Mouse (Mus musculus): ENCODE measurements around the gene Il3ra. TPM values are rescaled to one million over a fixed set of nuclear protein-coding genes. Genes with fewer than 3 reads are reported as not detected.

The Il3ra gene
- total RNA-seq, 2 experiments from 2014 or later, result 3.3 to 5.6 TPM

DNA sequence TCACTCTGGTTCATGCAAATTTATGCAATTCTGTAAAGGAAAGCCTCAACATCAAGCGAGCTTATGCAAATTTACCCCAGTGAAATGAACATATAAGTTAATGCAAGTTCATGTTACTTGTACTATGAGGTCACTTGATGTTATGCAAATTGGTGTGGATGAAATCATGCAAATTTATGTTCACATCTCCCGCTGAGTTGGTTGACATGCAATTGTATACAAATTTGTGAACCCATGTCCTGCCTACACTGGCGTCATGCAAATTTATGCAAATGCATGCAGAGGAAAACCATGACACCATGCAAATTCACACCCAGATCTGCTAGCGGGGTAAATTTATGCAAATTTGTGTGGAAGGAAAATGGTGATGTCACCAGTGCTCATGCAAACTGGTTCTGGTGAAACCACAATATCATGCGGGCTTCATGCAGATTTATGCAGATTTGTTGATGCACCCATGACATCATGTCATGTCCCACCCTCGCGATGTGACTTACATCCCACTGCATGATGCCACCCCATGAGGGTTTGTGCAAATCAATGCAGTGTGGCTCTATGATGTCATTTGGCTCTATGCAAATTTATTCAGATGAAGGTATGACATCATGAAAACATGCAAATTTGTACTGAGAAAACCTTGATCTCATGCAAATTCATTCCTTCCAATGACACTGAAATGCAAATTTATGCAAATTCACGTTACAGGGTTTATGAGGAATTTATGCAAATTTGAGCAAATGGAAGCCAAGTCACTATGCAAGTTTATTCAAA is 7.8 kb downstream of the Il3ra start:
- no peak for DNase-seq
- intact Hi-C loops (cut with DNase I; ENCODE audit: low total_unique reads), result no loop called here

DNA sequence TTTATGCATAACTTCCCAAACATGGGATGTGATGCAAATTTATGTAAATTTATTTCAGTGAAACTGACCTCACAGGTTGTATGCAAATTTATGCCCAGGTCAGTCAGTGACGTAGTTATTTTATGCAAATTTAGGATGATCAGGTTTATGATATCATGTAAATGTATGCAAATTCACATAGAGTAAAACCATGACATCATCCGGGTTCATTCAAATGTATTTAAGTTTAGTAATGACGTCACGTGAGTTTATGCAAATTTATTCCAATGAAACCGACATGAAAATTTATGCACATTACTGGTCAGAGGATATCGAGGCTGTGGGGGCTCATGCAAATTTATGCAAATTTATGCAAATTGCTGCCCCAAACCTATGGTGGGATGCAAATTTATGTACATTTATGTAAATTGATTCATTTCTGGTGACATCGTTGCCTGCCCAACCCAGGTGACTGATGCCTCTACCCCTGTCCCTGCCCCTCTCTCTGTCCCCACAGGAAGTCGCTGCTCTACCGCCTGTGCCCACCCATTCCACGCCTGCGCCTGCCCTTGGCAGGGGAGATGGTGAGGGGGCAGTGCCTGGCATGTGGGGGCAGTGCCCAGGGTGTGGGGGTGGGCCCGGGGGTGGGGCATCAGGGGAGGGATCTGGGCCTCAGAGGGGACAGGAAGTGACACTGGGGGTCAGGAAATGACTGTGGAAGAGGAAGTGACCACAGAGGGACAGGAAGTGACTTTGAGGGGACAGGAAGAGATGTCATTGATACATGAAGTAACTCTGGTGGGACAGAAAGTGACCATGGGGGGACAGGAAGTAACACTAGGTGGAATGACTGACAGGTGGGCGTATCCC is 8.7 kb downstream of the Il3ra start:
- intact Hi-C loops (cut with DNase I; ENCODE audit: low total_unique reads), result no loop called here
- peak; percentile 3 for DNase-seq

DNA sequence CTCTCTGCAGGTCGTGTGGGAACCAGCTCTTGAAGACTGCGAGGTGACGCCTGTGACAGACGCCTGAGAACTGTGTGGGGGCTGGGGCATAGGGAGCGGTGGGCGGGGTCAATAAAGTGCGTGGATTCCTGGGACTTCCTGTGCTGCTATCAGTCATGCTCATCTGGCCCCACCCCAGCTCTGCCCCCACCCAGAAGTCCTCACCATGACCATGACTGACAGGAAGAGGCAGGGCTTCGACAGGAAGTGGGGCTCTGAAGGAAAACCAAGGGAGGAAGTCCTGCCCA is 9.2 kb downstream of the Il3ra start:
- peak; percentile 3 for DNase-seq
- intact Hi-C loops (cut with DNase I; ENCODE audit: low total_unique reads), result no loop called here

DNA sequence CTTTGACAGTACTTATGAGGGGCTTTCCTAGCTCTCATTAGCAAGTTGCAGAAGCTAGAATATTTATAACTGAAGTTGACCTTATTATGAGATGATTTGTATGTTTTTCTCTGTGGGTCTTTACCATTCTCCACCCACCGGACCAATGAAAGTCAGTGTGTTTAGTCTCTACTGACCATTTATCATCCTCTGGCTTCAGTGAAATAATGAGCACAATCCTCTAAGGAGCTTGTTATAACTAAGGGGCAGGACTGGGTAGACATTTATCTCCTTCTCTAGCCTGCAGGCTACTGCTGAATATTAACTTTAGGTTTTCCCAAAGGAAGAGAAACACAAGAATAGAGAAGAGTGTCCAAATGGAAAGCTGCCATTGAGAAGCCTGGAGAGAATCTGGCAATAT is 49.5 kb downstream of the Il3ra start:
- intact Hi-C loops (cut with DNase I; ENCODE audit: low total_unique reads), result no loop called here
- no peak for DNase-seq

DNA sequence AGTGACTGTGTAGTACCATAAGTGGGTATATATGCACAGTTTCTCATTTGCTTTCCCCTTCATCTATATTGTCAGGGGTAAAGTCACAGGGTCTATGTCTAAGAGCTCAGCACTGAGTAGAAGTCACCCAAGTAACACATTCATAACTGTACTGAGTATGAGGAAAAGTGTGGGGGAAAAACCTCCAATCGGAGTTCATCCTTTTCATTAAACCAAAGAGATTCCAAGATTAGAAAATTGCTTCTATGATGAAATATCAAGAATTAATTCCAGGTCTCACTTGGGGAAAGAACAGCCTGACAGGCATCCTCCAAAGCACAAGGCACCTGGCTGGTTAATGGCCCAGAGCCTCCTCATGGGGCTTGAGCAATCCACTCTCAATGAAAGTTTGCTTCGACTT is 54.9 kb downstream of the Il3ra start, which contains the start of gene Olfr721-ps1:
TSS of gene Olfr721-ps1 (plus strand) at position 301 of the 400 bp plus-strand sequence.
- intact Hi-C loops (cut with DNase I; ENCODE audit: low total_unique reads), result no loop called here
- no peak for DNase-seq

Other genes starting within 250 kb of the Il3ra start
- gene Psmd6, start 225.3 kb upstream of the Il3ra start, total RNA-seq (2021), result 100 to 1,000 TPM; 158 to 174 TPM
- not detected for gene Olfr720, start 159.4 kb upstream of the Il3ra start, total RNA-seq (2021)
- gene Olfr31, start 23.4 kb upstream of the Il3ra start, total RNA-seq (2021), result not detected
- gene Olfr721-ps1, start 55.0 kb downstream of the Il3ra start, total RNA-seq (2021), result not detected